Mouse (Mus musculus) bone marrow macrophage, adult 2 months (primary cell): ENCODE results near the gene Nlrc5.

Source experiments
- CTCF ChIP-seq: IDR thresholded peaks from 2 replicates; pipeline ENCODE4 v1.5.1; 2012; ENCODE audit warnings: low read depth, mild to moderate bottlenecking, low read length, moderate library complexity
- POLR2A ChIP-seq: IDR thresholded peaks from 2 replicates; pipeline ENCODE4 v1.6.1; 2012; ENCODE audit warnings: mild to moderate bottlenecking, low read depth, low read length, borderline replicate concordance

- TF ChIP-seq CTCF (no peak), POLR2A (no peak)
These were observed 802 bp downstream of the Nlrc5 start for GRCm38 (mm10) chr8:94434958-94435357.
